Mouse (Mus musculus): ENCODE measurements around the gene Arhgap1.
A peak's percentile ranks its signal among the peaks of the same experiment; 100 is the strongest.

Arhgap1 gene

DNA sequence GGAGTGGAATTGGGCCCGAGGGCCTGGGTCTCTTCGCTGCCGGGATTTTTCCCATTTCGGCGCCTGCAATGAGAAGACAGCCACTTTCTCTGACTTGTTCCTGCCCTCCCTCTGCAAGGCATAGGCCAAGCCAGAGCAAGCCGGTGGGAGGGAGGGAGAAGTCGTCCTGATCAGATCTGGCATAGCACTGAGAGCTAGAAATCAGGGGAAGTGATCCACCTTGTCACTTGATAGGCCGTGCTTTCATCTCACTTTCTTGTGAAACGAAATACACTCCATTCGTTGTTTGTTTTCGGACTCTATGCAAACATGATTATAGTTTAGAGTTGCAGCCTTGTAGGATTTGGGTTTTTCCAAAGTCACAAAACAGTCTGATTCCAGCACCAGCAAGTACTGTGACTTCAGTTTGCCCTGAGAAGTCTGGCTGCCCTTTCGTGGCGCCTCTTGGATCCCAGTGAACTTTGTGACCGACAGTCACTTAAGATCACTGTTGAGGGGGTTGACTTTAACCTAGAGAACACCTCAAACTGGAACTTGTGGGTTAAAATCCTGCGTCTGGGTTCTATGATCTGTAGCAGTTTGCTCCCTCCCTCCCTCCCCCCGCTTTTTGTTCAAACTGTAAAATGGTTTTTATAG is 818 bp downstream of the Arhgap1 start:
- DNase-seq, result no peak

DNA sequence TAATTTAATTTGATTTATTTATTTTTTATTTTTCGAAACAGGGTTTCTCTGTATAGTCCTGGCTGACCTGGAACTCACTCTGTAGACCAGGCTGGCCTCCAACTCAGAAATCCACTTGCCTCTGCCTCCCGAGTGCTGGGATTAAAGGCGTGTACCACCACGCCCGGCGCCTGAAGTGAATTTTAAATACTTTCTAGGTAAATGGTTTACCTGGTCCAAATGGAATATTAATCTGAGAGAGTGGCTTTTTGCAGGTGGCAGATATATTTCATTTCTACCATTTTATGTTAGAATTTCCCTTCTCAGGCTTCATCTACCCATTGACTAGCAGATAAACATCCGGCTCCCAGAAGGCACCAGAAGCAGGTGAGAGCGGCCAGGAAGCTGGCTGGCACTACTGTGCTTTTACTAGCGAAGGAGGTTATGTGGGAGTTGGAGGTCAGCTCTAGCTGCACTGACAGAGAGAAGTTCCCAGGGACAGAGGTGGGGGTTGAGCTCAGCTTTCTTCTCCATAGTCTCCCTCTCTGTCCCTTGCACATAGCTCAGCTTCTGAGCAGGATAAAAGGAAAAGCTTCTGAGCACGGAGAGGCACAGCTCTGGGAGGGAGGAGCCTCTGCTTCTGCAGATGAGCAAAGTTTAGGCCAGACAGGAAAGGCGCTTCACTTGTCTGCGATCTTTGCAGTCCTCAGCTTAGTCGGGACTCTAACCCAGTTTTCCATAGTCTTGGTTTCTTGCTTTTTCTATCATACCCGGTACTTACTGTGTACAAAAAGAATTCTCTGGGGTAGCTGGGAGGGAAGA is 2.0 kb downstream of the Arhgap1 start:
- DNase-seq, result no peak

DNA sequence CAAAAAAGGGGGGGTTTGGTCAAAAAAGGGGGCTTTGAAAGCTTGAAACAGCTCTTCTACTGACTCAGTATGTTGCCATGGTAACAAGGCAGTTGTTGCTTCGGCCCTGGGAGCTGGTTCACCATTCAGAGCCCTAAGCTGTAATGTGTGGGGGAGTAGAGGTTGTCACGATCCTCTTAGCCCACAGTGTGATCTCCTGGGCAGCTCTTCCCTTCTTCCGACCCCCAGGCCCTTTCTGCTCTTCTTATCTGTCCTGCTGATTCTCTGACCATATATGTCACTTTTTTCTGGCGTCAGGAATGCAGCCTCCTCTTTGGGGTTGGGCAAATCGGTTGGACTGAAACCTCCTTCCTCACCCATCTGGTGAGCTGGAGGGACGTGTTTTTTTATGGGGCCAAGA is 3.2 kb downstream of the Arhgap1 start:
- DNase-seq, result no peak

DNA sequence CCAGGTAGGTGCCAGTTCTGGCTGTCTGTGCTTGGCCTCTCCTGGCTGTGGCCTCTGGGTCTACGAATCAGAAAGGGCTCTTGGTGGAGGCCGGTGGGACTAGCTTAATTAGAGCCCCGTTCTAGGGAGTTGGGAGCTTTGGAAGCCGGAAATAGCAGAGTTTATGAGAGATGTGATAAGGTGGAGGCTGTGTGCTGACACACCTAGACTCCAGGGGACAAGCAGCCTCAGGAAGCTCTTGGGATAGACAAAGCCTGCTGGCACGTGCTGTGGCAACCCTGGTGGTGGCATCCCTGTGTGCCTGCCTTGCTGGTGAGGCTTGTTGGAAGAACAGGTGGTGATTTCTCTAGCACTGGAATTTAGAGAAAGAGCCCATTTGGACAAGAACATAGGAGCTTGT is 5.7 kb downstream of the Arhgap1 start:
- no peak for DNase-seq

DNA sequence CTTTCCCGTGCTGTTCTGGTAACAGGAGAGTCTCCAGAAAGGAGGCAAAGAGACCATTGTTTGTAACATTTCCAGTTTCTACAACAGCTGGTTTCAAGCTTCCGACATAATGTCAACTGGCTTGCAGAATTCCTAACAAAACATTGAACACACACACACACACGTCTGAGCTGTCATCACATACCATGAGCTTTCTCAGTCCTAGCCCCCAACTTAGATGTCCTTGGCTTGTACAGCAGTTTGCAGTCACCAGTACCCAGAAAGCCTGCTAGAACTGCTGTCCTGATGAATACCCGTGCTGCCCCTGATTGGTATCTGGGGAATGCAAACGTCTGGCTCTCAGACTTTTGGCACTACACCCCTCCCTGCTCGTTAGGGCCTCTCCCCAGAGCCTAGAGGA is 6.2 kb downstream of the Arhgap1 start:
- no peak for DNase-seq

DNA sequence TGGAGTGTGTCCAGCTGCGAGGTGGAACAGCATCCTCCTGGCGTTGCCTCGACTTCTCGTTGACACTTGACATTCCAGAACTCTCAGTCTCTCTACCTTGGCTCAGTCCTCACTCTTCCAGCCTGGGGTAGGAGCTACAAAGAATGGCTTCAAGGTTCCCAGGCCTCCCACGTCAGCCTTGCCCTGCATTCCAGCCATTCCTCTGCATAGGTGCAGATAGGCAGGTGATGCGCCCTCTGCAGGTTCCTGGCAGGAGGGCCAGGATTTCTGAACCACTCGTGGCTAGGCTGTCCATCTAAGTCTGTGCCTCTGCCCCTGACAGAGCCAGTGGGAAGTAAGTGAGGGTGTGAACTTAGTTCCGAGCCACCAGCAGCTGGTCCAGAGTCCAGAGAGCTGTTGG is 7.1 kb downstream of the Arhgap1 start:
- no peak for DNase-seq

DNA sequence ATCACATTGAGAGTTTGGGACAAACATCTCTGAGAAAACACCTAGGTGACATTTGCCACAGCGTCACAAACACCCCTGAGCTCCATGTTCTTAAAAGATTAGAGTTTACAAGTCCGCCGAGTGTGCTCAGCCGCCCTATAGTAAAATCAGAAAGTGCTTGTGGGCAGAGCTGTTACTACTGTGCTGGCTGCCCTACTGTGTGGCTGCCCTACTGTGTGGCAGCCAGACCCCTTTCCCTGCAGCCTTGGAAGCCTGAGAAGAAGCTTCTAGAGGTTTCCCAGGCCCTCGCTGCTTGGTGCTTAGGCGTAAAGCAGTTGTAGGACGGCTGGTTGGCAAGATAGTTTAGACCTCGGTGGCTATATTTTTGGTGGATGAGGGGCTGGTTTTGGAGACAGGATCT is 10.0 kb downstream of the Arhgap1 start:
- DNase-seq, result no peak

DNA sequence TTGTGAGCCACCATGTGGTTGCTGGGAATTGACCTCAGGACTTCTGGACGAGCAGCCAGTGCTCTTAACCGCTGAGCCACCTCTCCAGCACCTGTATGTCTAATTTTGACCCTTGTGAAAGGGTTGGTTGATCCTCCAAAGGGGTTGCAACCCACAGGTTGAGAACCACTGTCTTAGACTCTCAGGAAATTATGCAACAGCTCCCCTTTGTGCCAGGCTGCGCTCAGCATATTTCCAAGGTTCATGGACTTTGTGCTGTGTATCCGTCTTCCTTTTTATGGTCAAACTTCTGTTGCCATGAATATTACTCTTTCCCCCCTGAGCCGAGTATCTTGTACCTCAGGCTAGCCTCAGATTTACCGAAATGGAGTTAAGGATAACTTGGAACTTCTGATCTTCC is 11.3 kb downstream of the Arhgap1 start:
- no peak for DNase-seq

DNA sequence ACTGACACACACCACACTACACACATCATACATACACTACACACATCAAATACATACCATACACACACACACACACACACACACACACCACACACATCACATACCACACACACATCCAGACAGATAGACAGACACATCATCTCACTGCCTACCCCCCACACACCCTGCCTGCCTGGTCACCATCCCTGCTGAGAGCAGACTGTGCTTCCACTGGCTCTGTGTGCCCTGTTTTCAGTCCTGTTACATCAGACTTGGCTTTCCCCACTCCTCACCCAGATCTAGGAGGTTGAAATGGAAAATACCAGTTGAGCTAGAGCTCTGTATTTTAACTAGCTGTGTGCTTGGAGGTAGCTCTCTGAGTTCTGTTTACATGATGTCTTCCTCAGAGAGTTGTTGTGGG is 15.1 kb downstream of the Arhgap1 start:
- DNase-seq, result no peak

DNA sequence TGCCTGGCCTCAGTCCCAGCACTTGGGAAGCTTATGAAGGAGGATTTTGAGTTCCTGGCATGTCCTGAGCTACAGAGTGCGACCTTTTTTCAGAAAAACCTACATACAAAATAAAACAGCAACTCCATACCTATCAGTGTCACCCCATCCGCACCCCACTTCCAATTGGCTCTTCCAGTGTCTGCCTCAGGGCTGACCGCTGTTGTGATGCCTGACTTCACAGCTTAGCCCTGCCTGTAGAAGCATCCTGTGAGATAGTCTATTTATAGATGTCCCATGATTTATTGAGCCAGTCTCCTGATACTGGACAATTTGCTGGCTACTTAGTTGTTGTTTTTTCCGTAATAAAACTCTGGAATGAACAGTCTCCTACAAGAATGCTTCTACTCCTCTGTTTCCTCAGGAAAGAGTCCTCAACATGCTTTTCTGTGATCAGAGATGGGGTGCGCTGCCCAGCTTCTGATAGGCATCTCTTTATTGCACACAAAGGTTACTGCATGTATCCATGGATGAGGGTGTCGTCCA is 16.8 kb downstream of the Arhgap1 start:
- DNase-seq, result no peak

DNA sequence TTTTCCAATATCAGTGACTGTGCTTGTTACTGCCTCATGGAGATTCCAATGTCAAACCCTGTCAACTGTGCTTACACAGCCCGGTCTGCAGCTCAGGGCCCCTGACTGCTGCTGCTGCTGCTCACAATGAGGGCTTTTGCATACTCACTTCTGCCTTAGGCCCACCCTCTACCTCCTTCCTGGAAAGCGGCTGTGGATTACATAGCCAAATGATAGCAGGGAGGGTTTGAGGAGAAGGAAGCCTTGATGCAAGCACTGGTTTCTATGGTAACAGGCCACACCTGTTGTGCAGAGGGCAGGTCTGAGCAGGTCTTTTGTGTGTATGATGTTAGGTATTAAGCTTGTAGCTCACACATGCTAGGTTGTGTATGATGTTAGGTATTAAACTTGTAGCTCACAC is 18.1 kb downstream of the Arhgap1 start:
- DNase-seq, result no peak

DNA sequence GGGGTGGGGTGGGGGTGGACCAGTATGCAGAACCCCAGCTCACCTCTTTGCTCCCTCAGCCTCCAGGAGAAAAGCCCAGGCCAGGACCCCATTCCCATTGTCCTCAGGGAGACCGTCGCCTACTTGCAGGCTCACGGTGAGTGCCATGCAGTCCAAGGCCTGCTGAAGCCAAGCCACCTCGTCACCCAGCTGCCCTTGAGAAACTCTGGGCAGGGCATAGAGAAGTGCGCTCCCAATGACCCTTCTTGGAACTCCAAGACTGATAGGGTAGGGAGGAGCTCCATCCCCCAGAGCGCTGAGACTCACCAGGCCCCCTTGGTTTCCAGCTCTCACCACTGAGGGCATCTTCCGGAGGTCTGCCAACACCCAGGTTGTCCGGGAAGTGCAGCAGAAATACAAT is 19.7 kb downstream of the Arhgap1 start:
- no peak for DNase-seq

DNA sequence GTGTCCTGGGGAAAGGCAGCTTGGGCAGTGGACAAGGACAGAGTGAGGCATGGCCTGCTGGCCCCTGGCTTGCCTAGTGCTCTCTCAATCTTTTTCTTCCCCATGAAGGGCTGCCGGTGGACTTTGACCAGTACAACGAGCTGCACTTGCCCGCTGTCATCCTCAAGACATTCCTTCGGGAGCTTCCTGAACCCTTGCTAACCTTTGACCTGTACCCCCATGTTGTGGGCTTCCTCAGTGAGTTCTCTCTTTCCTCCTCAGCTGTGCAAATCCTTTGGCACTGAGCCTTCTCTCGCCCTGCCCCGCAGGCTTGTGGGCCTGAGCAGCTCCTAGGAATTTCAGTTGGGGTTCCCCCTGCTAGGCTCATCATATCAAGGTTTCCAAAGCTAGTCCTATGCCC is 20.4 kb downstream of the Arhgap1 start:
- DNase-seq, result no peak

DNA sequence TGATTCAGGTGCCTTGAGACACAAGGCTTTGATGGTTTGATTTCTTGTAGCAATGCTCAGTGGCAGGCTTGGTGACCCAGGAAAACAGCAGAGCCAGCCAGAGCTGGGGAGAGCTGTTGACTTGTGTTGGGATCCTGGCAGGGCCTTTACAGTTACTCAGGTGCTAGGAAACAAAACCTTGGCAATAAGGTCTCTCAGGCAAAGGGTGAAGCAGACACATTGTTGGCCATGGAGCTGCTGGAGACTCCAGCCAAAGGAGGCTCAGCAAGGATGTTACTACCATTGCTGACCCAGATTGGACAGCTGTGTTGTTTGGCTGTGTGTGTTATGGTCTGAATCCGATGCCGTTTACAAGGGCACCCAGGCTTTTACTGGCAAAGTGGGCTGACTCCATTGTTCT is 23.9 kb downstream of the Arhgap1 start:
- DNase-seq, result no peak

DNA sequence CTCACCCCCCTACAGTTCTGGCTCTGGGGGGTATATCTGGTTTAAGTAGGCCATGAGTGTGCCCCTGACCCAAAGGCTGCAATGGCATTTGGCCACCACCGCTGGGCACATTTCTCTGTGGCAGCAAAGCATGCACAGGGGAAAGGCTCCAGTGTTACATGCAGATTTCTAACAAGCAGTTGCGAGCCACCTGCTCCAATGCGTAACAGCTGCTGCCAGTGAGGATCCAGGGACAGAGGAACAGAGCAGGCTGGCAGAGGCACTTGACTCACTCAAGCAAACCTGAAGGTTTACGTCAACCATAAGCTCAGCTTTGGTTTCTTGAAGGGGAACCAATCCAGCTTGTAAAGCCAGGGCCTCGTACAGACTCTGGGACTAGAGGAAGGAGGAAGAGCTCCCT is 25.2 kb downstream of the Arhgap1 start:
- DNase-seq, result no peak

DNA sequence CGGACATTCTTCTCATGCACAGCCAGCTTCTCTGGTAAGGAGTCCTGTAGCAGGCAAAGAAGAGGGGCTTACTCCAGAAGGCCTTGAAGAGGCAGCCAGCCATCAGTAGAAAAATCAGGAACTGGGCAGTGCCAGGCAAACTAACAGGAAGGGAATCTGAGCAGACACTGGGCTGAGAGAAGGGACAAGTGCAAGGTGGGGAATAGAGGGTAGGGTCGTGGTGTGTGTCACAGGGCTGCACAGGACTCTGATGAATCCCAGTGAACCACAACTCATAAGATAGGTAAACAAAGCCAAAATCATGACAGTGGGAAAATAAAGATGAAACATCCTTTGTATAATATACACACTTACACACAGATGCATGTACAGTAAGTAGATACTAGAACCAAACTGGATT is 26.8 kb downstream of the Arhgap1 start:
- no peak for DNase-seq

DNA sequence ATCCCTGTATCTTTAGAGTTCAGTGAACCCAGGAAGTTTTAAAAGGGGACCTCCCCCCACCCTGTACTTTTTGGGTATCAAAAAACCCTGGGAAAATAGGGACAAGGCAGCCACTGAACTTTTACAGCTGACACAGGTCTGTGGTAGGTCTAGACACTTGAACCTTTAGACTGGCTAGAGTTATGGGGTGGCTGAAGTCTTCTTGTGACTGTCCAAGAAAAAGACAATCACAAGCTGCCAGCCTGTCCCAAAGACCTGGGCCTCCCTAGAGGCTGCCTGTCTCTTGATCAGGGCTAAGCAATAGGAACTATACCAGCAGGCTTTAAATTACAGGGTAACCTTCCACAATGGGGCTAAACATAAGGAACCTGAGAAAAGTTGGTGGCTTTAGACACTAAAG is 27.3 kb downstream of the Arhgap1 start:
- no peak for DNase-seq

DNA sequence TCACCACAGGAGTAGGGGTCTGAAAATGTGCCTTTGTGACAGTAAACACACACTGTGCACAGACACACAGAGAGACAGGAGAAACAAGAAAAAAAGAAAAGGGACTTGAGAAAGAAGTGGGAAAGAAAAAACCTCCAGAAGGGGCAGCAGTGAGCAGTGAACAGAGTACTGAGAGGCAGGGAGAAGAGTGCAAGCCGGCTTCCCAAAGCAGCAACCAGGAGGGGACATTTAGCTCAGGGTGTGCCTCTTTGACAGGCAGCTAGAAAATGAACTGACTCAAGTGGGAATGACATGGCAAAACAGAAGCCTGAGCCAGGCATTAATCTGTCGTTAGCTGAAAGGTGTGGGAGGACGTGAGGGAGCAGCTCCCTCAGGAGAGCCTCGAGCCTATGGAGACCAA is 33.2 kb downstream of the Arhgap1 start:
- peak; percentile 44 for DNase-seq

DNA sequence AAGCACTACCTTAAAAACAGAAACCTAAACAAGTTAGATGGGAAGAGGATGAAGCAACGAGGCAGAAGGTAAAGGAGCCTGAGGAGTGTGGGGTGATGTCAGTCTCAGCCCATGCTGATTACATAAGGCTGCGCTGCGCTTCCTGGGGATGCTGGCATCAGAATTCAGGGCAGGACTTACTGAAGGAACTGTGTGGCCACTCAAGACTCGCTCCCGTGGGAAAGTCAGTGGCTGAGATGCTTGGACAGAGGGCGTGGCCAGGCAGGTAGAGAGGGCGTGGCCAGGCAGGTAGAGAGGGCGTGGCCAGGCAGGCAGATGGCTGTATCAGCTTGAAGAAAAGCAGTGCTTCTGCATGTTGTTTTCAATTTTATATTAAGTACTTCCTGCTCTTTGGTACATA is 34.3 kb downstream of the Arhgap1 start:
- no peak for DNase-seq

DNA sequence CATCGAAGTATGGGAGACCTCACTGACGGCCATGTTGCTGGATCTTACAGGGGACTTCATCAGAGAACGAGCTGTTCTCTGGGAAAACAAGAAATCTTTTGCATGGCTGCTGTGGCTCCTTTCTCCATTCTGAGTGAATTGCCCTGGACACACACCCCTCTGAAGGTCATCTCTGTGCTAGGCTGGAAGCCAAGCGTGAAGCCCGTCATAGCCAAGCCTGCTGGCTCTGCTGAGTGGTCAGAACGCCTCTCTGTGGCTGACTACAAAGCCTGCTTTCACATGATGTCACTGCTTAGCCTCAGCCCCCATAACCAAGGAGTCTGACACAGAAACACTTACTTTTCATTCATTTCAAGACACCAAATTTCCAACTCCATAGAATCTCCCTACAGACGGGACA is 39.8 kb downstream of the Arhgap1 start:
- no peak for DNase-seq

DNA sequence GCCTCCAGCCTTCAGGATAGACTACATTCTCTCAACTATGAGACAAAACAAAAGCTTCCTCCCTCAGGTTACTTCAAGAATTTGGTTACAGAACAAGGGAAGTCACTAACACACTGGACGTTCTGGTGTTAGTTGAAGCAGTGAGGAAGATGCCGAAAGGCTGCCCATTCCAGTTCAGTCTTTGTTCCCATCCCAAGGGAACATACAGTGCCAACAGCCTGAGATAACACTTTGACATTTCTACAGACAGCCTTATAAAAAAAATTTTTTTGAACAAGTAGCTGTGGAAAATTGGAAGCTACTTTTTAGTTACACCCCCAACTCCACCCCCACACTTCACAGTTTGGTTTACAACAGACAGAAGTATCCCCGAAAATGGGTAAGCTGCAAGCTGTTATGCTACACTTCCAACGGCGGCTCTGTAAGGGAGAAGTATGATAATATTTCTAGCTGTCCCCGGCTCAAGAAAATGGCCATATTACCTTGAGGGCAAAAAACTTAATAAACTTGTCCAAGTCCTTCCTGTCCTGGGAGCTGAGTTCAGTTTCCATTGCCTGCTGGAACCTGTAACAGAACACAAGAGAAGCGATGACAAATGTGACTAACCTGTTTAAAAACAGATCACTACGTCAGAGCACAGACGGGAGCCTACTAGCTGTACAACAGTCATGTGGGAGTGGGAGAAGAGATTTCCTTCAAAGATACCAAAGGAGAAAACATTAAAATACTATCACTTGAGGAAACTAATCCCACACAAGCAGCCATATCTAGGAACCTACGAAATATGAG is 46.0 kb downstream of the Arhgap1 start:
- DNase-seq, result no peak

DNA sequence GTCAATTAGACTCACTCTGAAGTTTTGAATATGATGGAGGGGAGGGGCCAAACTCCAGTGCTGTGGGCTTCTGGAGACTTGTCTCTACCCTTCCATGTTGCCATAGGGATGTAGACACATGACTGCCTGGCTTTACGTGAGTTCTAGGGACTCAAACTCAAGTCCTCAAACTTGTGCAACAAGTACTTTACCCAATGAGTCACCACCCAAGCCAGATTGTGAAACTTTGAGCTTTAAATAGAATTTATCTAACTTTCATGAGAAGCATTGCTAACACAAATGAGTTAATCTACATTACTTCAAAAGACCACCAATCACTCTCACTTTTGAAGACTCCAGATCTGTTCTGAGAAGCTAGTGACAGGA is 46.5 kb downstream of the Arhgap1 start:
- DNase-seq, result no peak

DNA sequence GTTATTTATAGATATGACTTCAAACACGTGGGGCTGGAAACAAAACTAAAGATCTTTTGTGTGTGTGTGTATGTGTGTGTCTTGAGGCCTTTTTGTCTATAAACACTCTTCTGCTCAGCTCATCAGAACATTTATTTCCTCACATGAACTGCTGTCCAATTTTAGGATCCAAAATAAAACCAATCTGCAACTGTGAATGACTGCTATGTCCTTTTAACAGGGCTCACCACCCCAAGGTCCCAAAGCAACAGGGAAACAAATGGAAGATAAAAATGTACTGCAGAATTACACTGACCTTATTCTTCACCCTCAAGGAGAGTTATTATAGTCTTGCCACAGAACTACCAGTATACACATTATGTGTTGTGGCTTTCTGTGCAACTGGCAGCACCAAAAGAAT is 49.6 kb downstream of the Arhgap1 start:
- no peak for DNase-seq

DNA sequence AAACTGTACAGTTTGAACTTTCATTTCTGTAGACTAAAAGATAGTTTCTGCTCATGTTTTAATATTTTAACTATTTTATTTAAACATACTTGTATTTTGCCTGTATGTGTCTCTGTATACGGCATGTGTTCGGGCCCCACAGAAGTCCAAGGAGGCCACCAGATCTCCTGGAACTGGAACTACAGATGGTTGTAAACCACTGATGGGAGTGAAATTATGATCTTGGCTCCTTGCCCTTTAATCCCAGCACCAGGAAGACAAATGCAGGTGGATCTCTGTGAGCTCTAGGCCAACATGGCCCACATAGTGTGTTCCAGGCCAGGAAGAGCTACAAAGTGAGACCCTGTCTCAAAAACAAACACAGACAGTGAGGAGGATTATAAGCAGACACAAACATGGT is 51.7 kb downstream of the Arhgap1 start:
- no peak for DNase-seq

Data from thymus, postnatal 14 days (tissue).